Mouse (Mus musculus) neural tube, embryonic 12.5 days (tissue): ENCODE measurements around the gene Nol4l. TPM values are rescaled to one million over a fixed set of nuclear protein-coding genes. Genes with fewer than 3 reads are reported as not detected.

ENCODE experiments used
- ATAC-seq: fragments of 200-750 bp; cut with Nextera tagmentation; 2 replicates; pipeline ENCODE4 v1.8.0; 2017; ENCODE audit warnings: low read depth, mild to moderate bottlenecking, moderate TSS enrichment, moderate library complexity; ENCODE audit not compliant: low FRiP score
- H3K27ac ChIP-seq: fragments of 300-500 bp; sonication (generic); 2 replicates; pipeline ENCODE4 v1.5.1; 2016
- H3K27me3 ChIP-seq: fragments of 300-500 bp; sonication (generic); replicated peaks from 2 replicates; pipeline ENCODE4 v1.6.1; 2016; ENCODE audit warnings: mild to moderate bottlenecking
- H3K36me3 ChIP-seq: fragments of 300-500 bp; sonication (generic); 2 replicates; pipeline ENCODE4 v1.6.1; 2016; ENCODE audit warnings: mild to moderate bottlenecking
- H3K4me1 ChIP-seq: fragments of 300-500 bp; sonication (generic); 2 replicates; pipeline ENCODE4 v1.6.1; 2016
- H3K4me2 ChIP-seq: fragments of 300-500 bp; sonication (generic); replicated peaks from 2 replicates; pipeline ENCODE4 v1.6.1; 2016; ENCODE audit warnings: mild to moderate bottlenecking
- H3K4me3 ChIP-seq: fragments of 300-500 bp; sonication (generic); 2 replicates; pipeline ENCODE4 v1.5.1; 2016
- H3K9ac ChIP-seq: fragments of 300-500 bp; sonication (generic); 2 replicates; pipeline ENCODE4 v1.6.1; 2016; ENCODE audit warnings: mild to moderate bottlenecking
- H3K9me3 ChIP-seq: fragments of 300-500 bp; sonication (generic); 2 replicates; pipeline ENCODE4 v1.6.1; 2016; ENCODE audit warnings: mild to moderate bottlenecking
- WGBS: fragments of 180-500 bp; shearing (Covaris S2); methylation state at CpG from one replicate; pipeline ENCODE4 v1.1.7; 2016; 5-methylcytosine and 5-hydroxymethylcytosine counted together
- polyA plus RNA-seq: library from polyadenylated mRNA; unstranded; fragments of >200 nt; fragmentation: Nextera tagmentation; extraction: Ambion mirVana; gene quantifications from 2 replicates; pipeline ENCODE4 v1.2.1, GENCODE M21; 2016

The Nol4l gene
- polyA plus RNA-seq, 1 experiment from 2014 or later: 39.9 TPM

DNA sequence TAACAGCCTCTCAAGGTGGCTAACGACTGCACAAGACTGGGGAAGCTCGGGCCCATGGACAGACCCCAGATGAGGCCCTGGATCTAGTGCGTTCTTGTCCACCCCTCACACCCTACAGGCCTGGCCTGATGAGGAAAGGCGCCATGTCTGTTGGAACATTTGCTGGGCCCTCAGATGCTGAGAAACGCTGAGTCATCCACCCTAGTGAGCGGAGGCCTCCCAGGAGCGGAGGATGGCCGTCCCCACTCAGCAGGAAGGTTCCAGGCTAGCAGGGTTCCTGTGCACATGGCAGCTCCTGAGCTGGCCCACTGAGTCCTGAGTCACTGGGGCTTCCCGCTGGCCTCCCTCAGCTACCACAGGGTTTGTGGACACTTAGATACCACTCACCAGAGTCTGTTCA lies 9.7 kb downstream of the Nol4l start:
- no peak overlapping the region for H3K27ac ChIP-seq
- peaks cover 5% of the 10 kb centered on the region for H3K27me3 ChIP-seq
- no peak overlapping the region for H3K9ac ChIP-seq
- no peak for ATAC-seq
- H3K9me3 ChIP-seq: no peaks in the 10 kb centered on the region
- H3K4me3 ChIP-seq: no peak overlapping the region
- no peaks in the 10 kb centered on the region for H3K36me3 ChIP-seq
- peaks cover 31% of the 10 kb centered on the region for H3K4me1 ChIP-seq
- 74% methylated on average over 9 of the region's 9 CpGs for WGBS
- no peak overlapping the region for H3K4me2 ChIP-seq

DNA sequence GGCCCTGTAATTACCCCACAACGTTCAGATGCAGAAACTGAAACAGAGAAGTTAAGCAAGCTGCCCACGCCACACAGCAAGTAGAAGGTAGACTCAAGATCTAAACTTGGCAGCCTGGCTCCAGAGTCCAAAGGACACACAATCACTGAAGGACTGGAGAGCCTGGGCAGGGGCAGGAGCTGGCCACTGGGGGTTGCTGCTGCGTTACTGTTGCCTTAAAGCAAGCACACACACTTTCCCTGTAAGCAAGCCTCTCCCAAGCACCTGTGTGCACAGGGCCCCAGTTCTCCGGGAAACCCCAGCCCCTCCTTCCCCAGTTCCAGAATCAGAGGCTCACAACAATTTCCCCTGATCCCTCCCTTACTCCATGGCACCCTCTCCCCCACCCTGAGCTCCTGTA lies 12.8 kb downstream of the Nol4l start:
- ATAC-seq: no peak
- H3K27me3 ChIP-seq: no peaks in the 10 kb centered on the region; the same call in 1 of the 2 replicates
- no peak overlapping the region for H3K4me3 ChIP-seq
- WGBS: 46% methylated on average over 4 of the region's 4 CpGs
- peaks cover 15% of the 10 kb centered on the region for H3K4me1 ChIP-seq
- 0 out of 2 replicates have a peak overlapping the region, but pooled peaks have one; percentile 8 for H3K9ac ChIP-seq
- H3K9me3 ChIP-seq: no peaks in the 10 kb centered on the region
- H3K4me2 ChIP-seq: no peak overlapping the region
- no peaks in the 10 kb centered on the region for H3K36me3 ChIP-seq
- H3K27ac ChIP-seq: no peak overlapping the region

DNA sequence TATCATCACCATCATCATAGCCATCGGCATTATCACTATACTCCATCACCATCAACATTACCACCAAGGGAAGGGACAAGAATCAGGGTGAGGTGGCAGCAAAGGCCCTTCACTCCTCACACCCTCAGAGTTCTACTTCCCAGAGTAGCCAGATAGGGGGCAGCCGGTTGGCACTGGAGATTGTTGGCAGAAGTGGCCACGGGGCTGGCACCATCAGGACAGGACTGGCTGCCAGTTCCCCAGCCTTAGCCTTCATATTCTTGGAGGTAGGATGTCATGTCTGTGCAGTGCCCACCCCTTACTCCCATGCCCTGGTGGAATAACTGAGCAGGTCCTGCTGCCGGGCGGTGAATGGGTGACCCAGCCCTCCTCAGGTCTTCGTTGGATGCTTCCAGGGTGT lies 14.2 kb downstream of the Nol4l start:
- no peaks in the 10 kb centered on the region for H3K9me3 ChIP-seq
- H3K4me3 ChIP-seq: no peak overlapping the region
- no peaks in the 10 kb centered on the region for H3K36me3 ChIP-seq
- 91% methylated on average over 6 of the region's 6 CpGs for WGBS
- H3K4me1 ChIP-seq: peaks cover 21% of the 10 kb centered on the region
- H3K4me2 ChIP-seq: no peak overlapping the region
- no peak overlapping the region for H3K27ac ChIP-seq
- ATAC-seq: no peak
- H3K9ac ChIP-seq: no peak overlapping the region
- H3K27me3 ChIP-seq: no peaks in the 10 kb centered on the region; the same call in 1 of the 2 replicates

DNA sequence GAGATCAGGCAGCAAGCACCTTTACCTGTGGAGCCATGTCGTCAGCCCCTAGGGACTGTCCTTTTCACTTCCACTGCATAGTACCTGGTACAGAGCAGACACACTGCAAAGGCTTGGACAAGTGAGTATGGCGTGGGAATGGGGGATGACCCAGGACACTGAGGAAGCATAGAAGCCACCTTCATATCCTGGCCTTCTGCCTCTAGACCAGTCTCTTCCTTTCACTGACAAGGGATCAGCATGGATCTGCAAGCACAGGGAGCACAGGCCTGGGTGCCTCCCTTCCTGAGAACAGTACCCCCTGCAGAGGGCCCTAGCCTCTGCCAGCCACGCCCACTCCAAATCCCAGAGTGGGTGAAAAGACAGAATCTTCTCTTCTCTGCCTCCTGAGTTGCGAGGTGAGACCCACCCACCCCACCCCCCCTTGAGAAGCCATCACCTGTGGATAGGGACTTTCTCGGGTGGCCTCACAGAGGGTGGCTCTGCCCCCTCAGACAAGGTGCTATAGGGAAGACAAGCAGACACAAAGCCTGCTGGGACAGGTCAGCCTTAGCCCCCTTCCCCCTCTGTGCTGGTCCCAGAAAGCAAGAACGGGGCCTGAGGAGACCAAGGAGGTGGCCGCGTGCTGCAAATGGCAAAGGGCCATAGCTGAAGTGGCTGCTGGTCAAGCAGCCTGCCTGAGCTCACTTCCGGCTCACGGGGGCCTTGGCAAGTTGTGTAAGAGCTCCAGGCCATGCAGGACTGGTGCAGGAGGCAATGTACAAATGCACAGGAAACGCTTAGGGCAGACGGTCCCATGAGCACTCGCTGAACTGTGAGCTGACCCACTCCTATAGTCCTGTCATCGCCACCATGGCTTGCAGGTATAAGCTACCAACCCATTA lies 15.0 kb downstream of the Nol4l start:
- H3K27ac ChIP-seq: no peak overlapping the region
- no peak for ATAC-seq
- H3K4me1 ChIP-seq: peaks cover 25% of the 10 kb centered on the region
- no peak overlapping the region for H3K4me2 ChIP-seq
- H3K4me3 ChIP-seq: no peak overlapping the region
- no peaks in the 10 kb centered on the region for H3K36me3 ChIP-seq
- H3K9ac ChIP-seq: no peak overlapping the region
- no peaks in the 10 kb centered on the region; the same call in 1 of the 2 replicates for H3K27me3 ChIP-seq
- H3K9me3 ChIP-seq: no peaks in the 10 kb centered on the region
- WGBS: 86% methylated on average over 14 of the region's 14 CpGs

DNA sequence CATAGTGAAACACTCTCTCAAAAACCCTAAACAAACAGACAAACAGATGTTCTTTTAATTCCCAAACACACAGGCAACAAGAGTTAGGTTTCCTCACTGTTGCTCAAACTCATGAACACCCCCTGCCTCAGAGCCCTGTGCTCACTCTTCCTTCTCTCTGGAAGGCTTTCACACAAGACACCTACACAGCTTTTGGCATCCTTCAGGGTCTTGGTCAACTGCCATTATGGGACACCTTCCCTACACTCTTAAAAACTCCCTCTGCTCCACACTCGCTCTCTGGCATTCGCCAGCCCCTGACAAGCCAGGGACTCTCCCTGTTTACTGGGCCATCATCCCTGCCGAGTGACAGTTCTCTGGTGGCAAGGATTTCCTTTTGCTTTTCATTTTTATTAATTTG lies 15.8 kb downstream of the Nol4l start:
- no peak overlapping the region for H3K4me2 ChIP-seq
- ATAC-seq: no peak
- no peak overlapping the region for H3K27ac ChIP-seq
- 89% methylated on average over 3 of the region's 3 CpGs for WGBS
- H3K4me1 ChIP-seq: peaks cover 32% of the 10 kb centered on the region
- no peaks in the 10 kb centered on the region for H3K36me3 ChIP-seq
- no peaks in the 10 kb centered on the region; the same call in 1 of the 2 replicates for H3K27me3 ChIP-seq
- no peak overlapping the region for H3K4me3 ChIP-seq
- H3K9ac ChIP-seq: no peak overlapping the region
- no peaks in the 10 kb centered on the region for H3K9me3 ChIP-seq

DNA sequence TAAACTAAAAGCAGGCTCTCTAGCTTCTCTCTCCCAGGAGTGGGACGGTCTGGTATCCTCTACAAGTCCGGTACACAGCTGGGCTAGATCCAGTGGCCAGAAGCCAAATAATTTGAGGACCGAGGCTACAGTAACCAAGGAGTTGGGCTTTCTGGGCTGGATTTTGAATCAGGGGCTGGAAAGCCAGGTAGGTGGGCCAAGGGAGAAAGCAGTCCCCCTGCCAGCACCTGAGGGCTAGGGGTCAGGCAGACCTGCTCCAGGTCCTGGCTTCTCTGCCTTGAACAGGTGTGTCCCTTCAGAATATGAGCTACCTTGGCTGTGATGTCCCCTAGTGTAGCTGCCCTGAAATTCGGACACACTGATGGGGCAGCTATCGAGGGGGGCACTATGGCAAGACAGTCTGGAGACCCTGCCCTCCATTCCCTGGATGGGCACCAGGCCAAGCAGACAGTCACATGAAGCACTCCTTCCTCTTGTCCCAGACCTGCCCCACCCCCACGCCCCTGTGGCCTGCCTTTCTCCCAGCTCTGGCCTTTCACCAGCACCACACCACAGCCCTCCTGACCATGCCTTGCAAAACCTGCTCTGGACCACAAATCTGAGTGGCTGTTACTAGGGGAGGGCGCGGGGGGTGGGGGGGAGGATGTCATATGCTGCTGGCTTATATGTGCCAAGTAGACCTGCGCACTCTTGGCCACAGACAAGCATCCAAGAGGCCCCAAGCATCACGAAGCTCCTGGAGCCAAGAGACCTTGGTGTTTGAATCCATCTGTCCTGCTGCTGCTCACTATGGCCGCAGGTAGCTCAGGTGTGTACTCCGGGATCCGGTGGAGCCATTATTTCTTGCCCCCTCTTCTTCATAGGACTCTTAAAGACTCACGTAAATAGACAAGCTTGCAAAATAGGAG lies 17.1 kb downstream of the Nol4l start:
- Histone ChIP-seq H3K36me3 (no peaks in the 10 kb centered on the region), H3K4me3 (no peak overlapping the region), H3K4me1 (peaks cover 43% of the 10 kb centered on the region), H3K27ac (no peak overlapping the region), H3K4me2 (no peak overlapping the region; the same call in 1 of the 2 replicates), H3K9ac (no peak overlapping the region), H3K9me3 (no peaks in the 10 kb centered on the region), H3K27me3 (no peaks in the 10 kb centered on the region; the same call in 1 of the 2 replicates)
- 84% methylated on average over 14 of the region's 14 CpGs for WGBS
- ATAC-seq: no peak

DNA sequence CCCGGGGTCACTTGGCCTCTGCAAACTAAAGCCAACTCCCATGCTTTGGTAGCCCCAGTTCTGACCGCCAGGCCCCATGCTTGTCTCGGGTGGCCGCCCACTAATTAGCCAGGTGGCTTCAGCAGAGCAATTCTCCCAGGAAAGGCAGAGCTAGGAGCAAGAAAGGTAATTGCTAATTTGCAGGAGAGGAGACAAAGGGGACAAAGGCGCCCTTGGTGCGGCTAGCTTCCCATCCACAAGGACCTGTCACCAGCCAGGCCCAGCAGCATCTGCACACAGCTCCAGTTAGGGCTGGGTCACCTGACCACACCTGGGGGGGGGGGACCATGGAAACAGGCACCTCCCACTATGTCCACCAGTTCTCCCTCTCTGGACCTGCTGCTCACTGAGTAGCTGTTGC lies 18.2 kb downstream of the Nol4l start:
- H3K4me3 ChIP-seq: no peak overlapping the region
- WGBS: 28% methylated on average over 6 of the region's 6 CpGs
- H3K9ac ChIP-seq: 0 out of 2 replicates have a peak overlapping the region, but pooled peaks have one; percentile 10
- no peak overlapping the region; the same call in 1 of the 2 replicates for H3K4me2 ChIP-seq
- no peaks in the 10 kb centered on the region for H3K27me3 ChIP-seq
- no peak for ATAC-seq
- no peak overlapping the region for H3K27ac ChIP-seq
- no peaks in the 10 kb centered on the region for H3K36me3 ChIP-seq
- H3K4me1 ChIP-seq: peaks cover 37% of the 10 kb centered on the region
- no peaks in the 10 kb centered on the region for H3K9me3 ChIP-seq

DNA sequence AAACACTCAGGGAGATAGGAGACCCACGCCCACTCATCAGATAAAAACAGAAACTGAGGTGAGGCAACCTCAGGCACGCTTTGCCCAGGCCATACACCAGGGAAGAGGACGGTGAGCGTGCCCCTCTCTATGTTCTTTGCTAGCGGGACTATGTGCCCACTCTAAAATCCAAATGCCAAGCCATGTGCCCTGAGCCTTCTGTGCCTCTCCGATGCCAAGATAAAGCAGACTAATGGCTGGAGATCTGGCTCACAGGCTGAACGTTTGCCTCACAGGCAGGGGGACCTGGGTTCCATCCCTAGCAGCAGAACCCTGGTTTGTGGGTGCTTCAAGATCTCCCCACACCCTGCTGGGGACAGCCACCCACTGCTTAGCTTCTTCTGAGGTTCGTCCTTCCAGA lies 19.6 kb downstream of the Nol4l start:
- no peaks in the 10 kb centered on the region for H3K27me3 ChIP-seq
- WGBS: 89% methylated on average over 8 of the region's 8 CpGs
- no peak overlapping the region for H3K9ac ChIP-seq
- ATAC-seq: no peak
- H3K4me2 ChIP-seq: no peak overlapping the region
- H3K4me3 ChIP-seq: no peak overlapping the region
- no peaks in the 10 kb centered on the region for H3K36me3 ChIP-seq
- peaks cover 32% of the 10 kb centered on the region for H3K4me1 ChIP-seq
- H3K9me3 ChIP-seq: no peaks in the 10 kb centered on the region
- 0 out of 2 replicates have a peak overlapping the region, but pooled peaks have one; percentile 21 for H3K27ac ChIP-seq

DNA sequence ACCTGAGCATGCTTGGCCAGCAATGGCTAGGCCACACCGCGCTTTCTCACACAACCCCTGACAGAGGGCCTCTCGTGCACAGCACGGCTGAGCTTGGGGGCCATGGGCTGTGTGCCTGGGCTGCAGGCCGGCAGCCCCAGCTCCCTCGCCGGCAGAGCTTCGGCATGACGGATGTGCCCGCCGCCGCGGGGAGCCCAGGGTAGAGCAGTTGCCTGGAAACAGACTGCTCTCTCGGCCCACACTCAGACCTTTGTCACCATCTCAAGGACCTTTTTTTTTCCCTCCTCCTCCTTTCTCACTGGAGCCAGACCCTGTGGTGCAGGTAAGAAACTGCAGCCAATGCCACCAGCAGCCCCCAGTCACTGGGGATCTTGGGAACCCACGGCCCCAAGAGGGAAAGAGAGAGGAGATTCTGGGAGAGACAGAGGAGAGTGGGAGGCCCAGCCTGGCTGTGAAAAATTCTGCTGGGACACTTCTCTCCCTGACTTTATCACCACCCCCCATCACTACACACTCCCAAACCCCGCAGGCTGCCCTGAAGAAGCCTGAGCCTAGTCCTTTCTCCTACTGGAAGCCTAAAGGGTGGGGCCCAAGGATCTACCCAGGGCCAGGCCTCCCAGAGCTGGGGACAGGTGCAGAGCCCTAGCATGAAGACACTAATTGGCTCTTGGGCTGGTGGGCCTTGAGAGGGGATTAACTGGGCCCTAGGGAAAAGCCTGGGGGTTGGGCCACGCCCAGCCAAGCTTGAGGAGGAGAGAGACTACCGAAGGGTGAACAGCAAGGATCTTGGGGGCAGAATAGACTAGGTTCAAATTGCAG lies 20.4 kb downstream of the Nol4l start:
- Histone ChIP-seq H3K27ac (peak overlapping the region; percentile 21; the same call in 1 of the 2 replicates), H3K9ac (peak overlapping the region; percentile 27; the same call in 1 of the 2 replicates), H3K27me3 (no peaks in the 10 kb centered on the region), H3K9me3 (no peaks in the 10 kb centered on the region), H3K4me2 (peak overlapping the region; percentile 23), H3K4me3 (no peak overlapping the region), H3K36me3 (no peaks in the 10 kb centered on the region), H3K4me1 (peaks cover 32% of the 10 kb centered on the region)
- ATAC-seq: peak; percentile 77
- WGBS: 5% methylated on average over 18 of the region's 18 CpGs

DNA sequence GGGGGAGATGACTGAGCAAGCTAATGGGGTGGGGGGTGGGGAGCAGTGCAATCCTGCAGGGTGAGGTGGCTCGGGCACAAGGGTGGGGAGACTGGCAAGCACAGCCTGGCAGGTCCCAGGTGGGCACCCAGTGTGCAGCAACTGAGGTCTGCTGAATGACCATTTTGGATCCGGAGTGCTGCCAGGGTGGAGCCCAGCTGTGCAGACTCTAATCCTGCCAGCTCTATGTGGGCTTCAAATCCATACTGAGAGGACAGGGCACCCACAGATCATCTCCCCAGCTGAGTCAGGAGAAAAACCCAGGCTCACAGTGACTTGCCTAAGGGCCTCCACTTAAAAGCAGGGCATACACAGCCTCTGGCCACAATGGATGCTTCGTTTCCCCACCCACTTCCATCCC lies 21.4 kb downstream of the Nol4l start:
- H3K27ac ChIP-seq: no peak overlapping the region; the same call in 1 of the 2 replicates
- H3K4me3 ChIP-seq: no peak overlapping the region
- WGBS: 65% methylated on average over 3 of the region's 3 CpGs
- 0 out of 2 replicates have a peak overlapping the region, but pooled peaks have one; percentile 29 for H3K9ac ChIP-seq
- 0 out of 2 replicates have a peak, but pooled peaks have one; percentile 2 for ATAC-seq
- H3K4me2 ChIP-seq: no peak overlapping the region
- no peaks in the 10 kb centered on the region for H3K9me3 ChIP-seq
- H3K4me1 ChIP-seq: peaks cover 32% of the 10 kb centered on the region
- H3K27me3 ChIP-seq: no peaks in the 10 kb centered on the region
- H3K36me3 ChIP-seq: no peaks in the 10 kb centered on the region

DNA sequence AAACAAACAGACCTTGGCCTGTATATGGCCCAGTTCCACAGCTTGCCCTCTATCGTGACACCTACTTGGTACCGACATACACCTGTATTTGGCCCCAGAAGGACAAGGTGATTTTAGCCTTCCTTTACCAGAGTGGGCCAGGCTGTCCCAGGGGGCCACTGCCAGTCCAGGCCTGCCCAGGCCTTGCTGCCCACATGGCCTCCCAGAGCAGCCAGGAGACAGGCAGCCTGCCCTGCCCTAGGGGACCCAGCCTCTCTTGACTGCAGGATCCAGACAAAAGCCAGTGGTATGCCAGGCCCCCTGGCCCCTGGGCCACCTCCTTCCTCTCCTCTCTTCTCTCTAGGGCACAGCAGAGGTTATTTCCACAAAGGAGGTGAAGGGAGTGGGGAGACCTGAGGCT lies 21.8 kb downstream of the Nol4l start:
- H3K36me3 ChIP-seq: no peaks in the 10 kb centered on the region

More for the DNA sequence above, 21.8 kb downstream of the Nol4l start:
- WGBS: 96% methylated on average over 2 of the region's 2 CpGs
- H3K27ac ChIP-seq: no peak overlapping the region
- H3K9me3 ChIP-seq: no peaks in the 10 kb centered on the region
- ATAC-seq: no peak
- H3K4me1 ChIP-seq: peaks cover 32% of the 10 kb centered on the region
- no peak overlapping the region for H3K4me3 ChIP-seq
- no peak overlapping the region for H3K4me2 ChIP-seq
- H3K9ac ChIP-seq: 0 out of 2 replicates have a peak overlapping the region, but pooled peaks have one; percentile 29
- no peaks in the 10 kb centered on the region for H3K27me3 ChIP-seq
